Mouse (Mus musculus): ENCODE results near the gene March1. TPM values are rescaled to one million over a fixed set of nuclear protein-coding genes. Genes with fewer than 3 reads are reported as not detected.

March1 gene
- polyA plus RNA-seq (2014; fragmentation: Nextera tagmentation; extraction: Ambion mirVana) = 0.78 and 0.88 TPM in 2 replicates

DNA sequence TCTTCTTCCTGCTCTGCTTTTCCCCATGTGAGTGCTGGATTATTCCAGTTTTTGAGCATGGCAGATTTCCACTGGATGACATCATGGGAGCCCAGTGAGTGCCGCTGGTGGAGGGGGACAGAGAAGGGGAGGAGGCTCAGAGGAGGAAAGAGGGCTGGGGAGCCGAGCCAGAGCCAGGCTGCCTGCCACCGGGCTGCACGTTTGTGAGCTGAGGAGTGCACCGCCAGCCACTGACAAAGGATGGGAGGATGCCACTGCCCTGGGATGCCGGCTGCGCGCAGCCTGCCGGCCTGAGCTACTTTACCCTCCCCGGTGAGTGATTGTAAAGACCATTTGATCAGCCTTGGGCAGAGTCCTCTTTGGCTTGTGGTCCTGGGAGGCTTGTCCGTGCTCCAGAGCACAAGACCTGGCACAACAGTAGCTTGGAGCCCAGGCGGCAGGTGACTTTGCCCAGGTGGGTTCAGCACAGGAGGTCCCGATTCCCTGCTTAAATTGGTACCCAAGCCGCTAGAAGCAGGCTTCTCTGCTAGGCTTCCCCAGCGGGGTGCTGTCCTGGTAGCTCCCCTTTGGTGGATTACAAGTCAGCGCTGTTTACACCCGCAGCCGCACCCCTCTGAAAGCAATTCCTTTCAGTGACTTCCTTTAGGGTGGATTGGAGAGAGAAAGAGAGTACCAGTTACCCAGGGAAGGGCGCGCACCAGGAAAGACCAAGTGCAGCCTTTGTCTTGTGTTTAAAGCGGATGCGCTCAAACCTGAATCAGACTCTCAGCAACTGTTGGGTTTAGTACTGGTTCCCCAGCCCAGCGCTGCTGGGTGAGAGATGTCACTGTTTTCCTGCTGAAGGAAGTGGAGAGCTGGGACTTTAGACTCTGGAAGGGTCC is at the start of gene March1:
TSS of gene March1 (plus strand) at position 30 of the 881 bp plus-strand sequence.
- Histone ChIP-seq H3K4me3 (ENCODE audit: control insufficient read depth in 1 of 2, insufficient read depth in 1 of 2, low read depth in 1 of 2, low read length in 2 of 2) (peak within 1 kb of the TSS; percentile 22; a peak in 3 of 4 replicates), H3K4me1 (ENCODE audit: control insufficient read depth in 2 of 2, insufficient read depth in 2 of 2, low read length in 2 of 2) (no peaks in the 10 kb centered on the region), H3K27ac (replicated peaks in 1 of 2; ENCODE audit: control insufficient read depth in 1 of 2, insufficient read depth in 1 of 2, low read depth in 2 of 2, low read length in 2 of 2) (no peak within 1 kb of the TSS), H3K9ac (ENCODE audit: low read length) (no peak within 1 kb of the TSS), H3K27me3 (ENCODE audit: control insufficient read depth, insufficient read depth, low read length) (peaks cover 14% of the 10 kb centered on the region), H3K9me3 (ENCODE audit: control insufficient read depth, low read length) (no peaks in the 10 kb centered on the region), H3K36me3 (ENCODE audit: control insufficient read depth, insufficient read depth, low read length) (no peaks in the 10 kb centered on the region), H3K4me2 (ENCODE audit: low read length) (peak within 1 kb of the TSS; percentile 46)
- WGBS = 3% methylated on average over 23 of the region's 23 CpGs
- ATAC-seq (ENCODE audit: insufficient number of reproducible peaks, insufficient read depth, low FRiP score, low read depth) = no peak

DNA sequence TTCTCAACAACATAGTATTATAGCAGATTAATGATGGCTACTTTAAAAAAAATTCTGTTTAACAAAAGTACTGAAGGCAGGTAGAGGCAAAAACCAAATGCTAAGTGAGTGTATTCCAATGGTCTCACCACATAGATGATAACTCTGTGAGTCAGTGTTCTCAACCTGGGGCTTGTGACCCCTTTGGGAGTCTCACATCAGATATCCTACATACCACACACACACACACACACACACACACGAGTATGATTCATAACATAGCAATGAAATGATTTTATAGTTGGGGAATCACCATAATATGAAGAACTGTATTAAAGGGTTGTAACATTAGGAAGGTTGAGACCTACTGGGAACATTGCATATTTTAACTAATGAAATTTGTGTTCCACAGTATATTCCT is 30.8 kb upstream of the March1 start:
- Histone ChIP-seq H3K4me1 (ENCODE audit: control insufficient read depth in 2 of 2, insufficient read depth in 2 of 2, low read length in 2 of 2) (no peaks in the 10 kb centered on the region), H3K27ac (replicated peaks in 1 of 2; ENCODE audit: control insufficient read depth in 1 of 2, insufficient read depth in 1 of 2, low read depth in 2 of 2, low read length in 2 of 2) (no peak overlapping the region), H3K36me3 (ENCODE audit: control insufficient read depth, insufficient read depth, low read length) (no peaks in the 10 kb centered on the region), H3K27me3 (ENCODE audit: control insufficient read depth, insufficient read depth, low read length) (no peaks in the 10 kb centered on the region), H3K4me3 (ENCODE audit: control insufficient read depth in 1 of 2, insufficient read depth in 1 of 2, low read depth in 1 of 2, low read length in 2 of 2) (no peak overlapping the region), H3K4me2 (ENCODE audit: low read length) (no peak overlapping the region), H3K9me3 (ENCODE audit: control insufficient read depth, low read length) (no peaks in the 10 kb centered on the region), H3K9ac (ENCODE audit: low read length) (no peak overlapping the region)
- WGBS = 38% methylated on average over 1 of the region's 1 CpGs
- no peak for ATAC-seq (ENCODE audit: insufficient number of reproducible peaks, insufficient read depth, low FRiP score, low read depth)

DNA sequence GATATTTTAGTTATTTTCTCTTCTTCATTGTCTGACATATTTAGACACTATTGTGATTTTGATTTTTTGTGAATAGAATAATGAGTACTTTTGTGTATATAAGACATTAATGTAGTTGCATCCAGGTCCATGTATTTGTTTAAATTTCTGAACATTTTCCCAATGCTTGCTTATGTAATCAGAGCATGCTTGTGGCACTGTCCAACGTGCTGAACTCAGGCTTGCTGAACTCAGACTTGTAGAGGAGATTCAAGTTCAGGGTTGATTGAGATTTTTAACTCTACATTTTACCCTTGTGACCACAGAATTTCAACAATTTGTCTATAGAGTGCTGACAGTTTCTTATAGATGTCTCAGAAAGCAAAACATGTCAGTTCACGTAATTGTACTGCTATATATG is 14.5 kb upstream of the March1 start:
- Histone ChIP-seq H3K27me3 (ENCODE audit: control insufficient read depth, insufficient read depth, low read length) (no peaks in the 10 kb centered on the region), H3K9ac (ENCODE audit: low read length) (no peak overlapping the region), H3K27ac (replicated peaks in 1 of 2; ENCODE audit: control insufficient read depth in 1 of 2, insufficient read depth in 1 of 2, low read depth in 2 of 2, low read length in 2 of 2) (no peak overlapping the region), H3K4me1 (ENCODE audit: control insufficient read depth in 2 of 2, insufficient read depth in 2 of 2, low read length in 2 of 2) (no peaks in the 10 kb centered on the region), H3K4me3 (ENCODE audit: control insufficient read depth in 1 of 2, insufficient read depth in 1 of 2, low read depth in 1 of 2, low read length in 2 of 2) (no peak overlapping the region), H3K9me3 (ENCODE audit: control insufficient read depth, low read length) (no peaks in the 10 kb centered on the region), H3K36me3 (ENCODE audit: control insufficient read depth, insufficient read depth, low read length) (no peaks in the 10 kb centered on the region), H3K4me2 (ENCODE audit: low read length) (no peak overlapping the region)
- WGBS = 44% methylated on average over 2 of the region's 2 CpGs
- no peak for ATAC-seq (ENCODE audit: insufficient number of reproducible peaks, insufficient read depth, low FRiP score, low read depth)

DNA sequence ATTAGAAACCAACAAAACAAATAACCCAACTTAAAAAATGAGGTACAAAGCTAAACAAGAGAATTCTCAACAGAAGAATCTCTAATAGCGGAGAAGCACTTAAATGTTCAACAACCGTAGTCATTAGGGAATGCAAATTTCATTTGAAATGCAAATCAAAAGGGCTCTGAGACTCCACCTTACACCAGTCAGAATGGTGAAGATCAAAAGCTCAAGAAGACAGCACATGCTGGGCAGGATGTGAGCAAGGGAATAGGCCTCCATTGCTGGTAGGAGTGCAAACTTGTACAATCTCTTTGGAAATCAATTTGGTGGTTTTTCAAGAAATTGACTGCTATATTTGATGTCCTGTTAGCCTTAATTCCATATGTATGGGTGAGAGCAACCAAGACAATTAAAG is 8.2 kb upstream of the March1 start:
- 62% methylated on average over 2 of the region's 2 CpGs for WGBS

DNA sequence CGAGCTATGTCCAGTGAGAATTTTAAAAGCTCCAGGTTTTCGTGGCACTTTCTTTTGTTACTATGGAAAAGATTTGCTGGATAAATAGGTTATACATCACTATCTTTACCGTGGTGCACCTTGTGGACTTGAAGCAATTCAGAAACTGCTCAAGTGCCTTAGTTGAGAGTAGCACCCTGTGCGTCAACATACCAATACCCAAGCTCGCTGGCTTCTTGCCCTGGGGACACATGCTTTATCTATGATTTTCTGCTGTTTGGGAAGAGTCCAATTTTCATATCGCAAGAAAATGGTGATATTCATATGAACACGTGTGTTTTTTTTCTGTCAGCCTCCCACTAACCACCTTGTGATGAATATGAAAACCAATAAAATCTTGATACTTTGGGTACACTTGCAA is 1.3 kb downstream of the March1 start:
- Histone ChIP-seq H3K4me2 (ENCODE audit: low read length) (no peak overlapping the region), H3K36me3 (ENCODE audit: control insufficient read depth, insufficient read depth, low read length) (no peaks in the 10 kb centered on the region), H3K27me3 (ENCODE audit: control insufficient read depth, insufficient read depth, low read length) (peaks cover 14% of the 10 kb centered on the region), H3K9ac (ENCODE audit: low read length) (no peak overlapping the region), H3K4me3 (ENCODE audit: control insufficient read depth in 1 of 2, insufficient read depth in 1 of 2, low read depth in 1 of 2, low read length in 2 of 2) (no peak overlapping the region), H3K4me1 (ENCODE audit: control insufficient read depth in 2 of 2, insufficient read depth in 2 of 2, low read length in 2 of 2) (no peaks in the 10 kb centered on the region), H3K9me3 (ENCODE audit: control insufficient read depth, low read length) (no peaks in the 10 kb centered on the region), H3K27ac (replicated peaks in 1 of 2; ENCODE audit: control insufficient read depth in 1 of 2, insufficient read depth in 1 of 2, low read depth in 2 of 2, low read length in 2 of 2) (no peak overlapping the region)
- 43% methylated on average over 7 of the region's 7 CpGs for WGBS
- ATAC-seq (ENCODE audit: insufficient number of reproducible peaks, insufficient read depth, low FRiP score, low read depth) = no peak

More for the DNA sequence above, 8.2 kb upstream of the March1 start:
- Histone ChIP-seq H3K27me3 (ENCODE audit: control insufficient read depth, insufficient read depth, low read length) (no peaks in the 10 kb centered on the region), H3K36me3 (ENCODE audit: control insufficient read depth, insufficient read depth, low read length) (no peaks in the 10 kb centered on the region), H3K9me3 (ENCODE audit: control insufficient read depth, low read length) (no peaks in the 10 kb centered on the region), H3K4me2 (ENCODE audit: low read length) (no peak overlapping the region), H3K27ac (replicated peaks in 1 of 2; ENCODE audit: control insufficient read depth in 1 of 2, insufficient read depth in 1 of 2, low read depth in 2 of 2, low read length in 2 of 2) (no peak overlapping the region), H3K9ac (ENCODE audit: low read length) (no peak overlapping the region), H3K4me1 (ENCODE audit: control insufficient read depth in 2 of 2, insufficient read depth in 2 of 2, low read length in 2 of 2) (no peaks in the 10 kb centered on the region), H3K4me3 (ENCODE audit: control insufficient read depth in 1 of 2, insufficient read depth in 1 of 2, low read depth in 1 of 2, low read length in 2 of 2) (no peak overlapping the region)
- no peak for ATAC-seq (ENCODE audit: insufficient number of reproducible peaks, insufficient read depth, low FRiP score, low read depth)

DNA sequence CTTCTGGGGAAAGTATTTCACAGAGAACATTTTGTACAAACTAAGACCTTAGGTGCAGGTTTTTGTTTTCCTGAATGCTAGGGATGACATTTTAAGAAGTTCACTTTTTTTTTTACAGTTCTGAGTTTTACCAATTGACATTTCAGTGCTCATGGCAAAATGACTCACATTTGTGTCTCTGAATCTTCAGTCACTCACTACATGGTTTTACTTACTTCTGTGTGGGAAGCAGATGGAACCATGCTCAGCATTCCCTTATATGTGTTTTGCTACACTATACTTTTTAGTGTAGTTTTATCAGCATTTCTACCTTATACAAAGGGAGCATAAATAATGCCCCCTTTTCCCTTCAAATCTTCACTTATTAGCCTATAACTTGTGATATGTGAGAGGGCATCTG is 27.2 kb downstream of the March1 start:
- H3K4me2 ChIP-seq (ENCODE audit: low read length) = no peak overlapping the region
- H3K4me3 ChIP-seq (ENCODE audit: control insufficient read depth in 1 of 2, insufficient read depth in 1 of 2, low read depth in 1 of 2, low read length in 2 of 2) = no peak overlapping the region
- no peaks in the 10 kb centered on the region for H3K4me1 ChIP-seq (ENCODE audit: control insufficient read depth in 2 of 2, insufficient read depth in 2 of 2, low read length in 2 of 2)
- ATAC-seq (ENCODE audit: insufficient number of reproducible peaks, insufficient read depth, low FRiP score, low read depth) = no peak
- no peaks in the 10 kb centered on the region for H3K9me3 ChIP-seq (ENCODE audit: control insufficient read depth, low read length)
- H3K27ac ChIP-seq (replicated peaks in 1 of 2; ENCODE audit: control insufficient read depth in 1 of 2, insufficient read depth in 1 of 2, low read depth in 2 of 2, low read length in 2 of 2) = no peak overlapping the region
- no peaks in the 10 kb centered on the region for H3K36me3 ChIP-seq (ENCODE audit: control insufficient read depth, insufficient read depth, low read length)
- H3K27me3 ChIP-seq (ENCODE audit: control insufficient read depth, insufficient read depth, low read length) = no peaks in the 10 kb centered on the region
- no peak overlapping the region for H3K9ac ChIP-seq (ENCODE audit: low read length)

DNA sequence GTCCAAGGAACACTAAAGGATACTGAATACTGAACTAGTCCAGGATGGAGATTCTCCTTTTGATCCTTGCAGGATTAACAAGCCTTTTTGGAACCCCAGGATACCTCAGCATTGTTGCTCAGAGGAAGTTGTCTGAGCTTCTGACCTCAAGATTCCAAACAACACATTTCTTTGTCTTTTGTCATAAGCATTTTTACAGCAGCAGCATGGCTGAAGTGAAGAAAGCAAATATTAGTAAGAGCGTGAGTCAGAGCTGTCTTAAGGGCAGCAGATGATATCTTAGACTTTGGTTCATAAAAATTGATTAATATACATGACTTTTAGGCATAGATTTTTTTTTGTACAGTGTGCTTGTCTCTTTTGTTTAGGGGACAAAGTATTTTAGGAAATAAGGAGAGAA is 27.8 kb downstream of the March1 start:
- H3K4me1 ChIP-seq (ENCODE audit: control insufficient read depth in 2 of 2, insufficient read depth in 2 of 2, low read length in 2 of 2) = no peaks in the 10 kb centered on the region
- no peak overlapping the region for H3K4me3 ChIP-seq (ENCODE audit: control insufficient read depth in 1 of 2, insufficient read depth in 1 of 2, low read depth in 1 of 2, low read length in 2 of 2)
- no peak overlapping the region for H3K4me2 ChIP-seq (ENCODE audit: low read length)
- H3K27me3 ChIP-seq (ENCODE audit: control insufficient read depth, insufficient read depth, low read length) = no peaks in the 10 kb centered on the region
- H3K9me3 ChIP-seq (ENCODE audit: control insufficient read depth, low read length) = no peaks in the 10 kb centered on the region
- no peaks in the 10 kb centered on the region for H3K36me3 ChIP-seq (ENCODE audit: control insufficient read depth, insufficient read depth, low read length)
- no peak overlapping the region for H3K9ac ChIP-seq (ENCODE audit: low read length)
- H3K27ac ChIP-seq (replicated peaks in 1 of 2; ENCODE audit: control insufficient read depth in 1 of 2, insufficient read depth in 1 of 2, low read depth in 2 of 2, low read length in 2 of 2) = no peak overlapping the region
- no peak for ATAC-seq (ENCODE audit: insufficient number of reproducible peaks, insufficient read depth, low FRiP score, low read depth)
- 79% methylated on average over 1 of the region's 1 CpGs for WGBS

DNA sequence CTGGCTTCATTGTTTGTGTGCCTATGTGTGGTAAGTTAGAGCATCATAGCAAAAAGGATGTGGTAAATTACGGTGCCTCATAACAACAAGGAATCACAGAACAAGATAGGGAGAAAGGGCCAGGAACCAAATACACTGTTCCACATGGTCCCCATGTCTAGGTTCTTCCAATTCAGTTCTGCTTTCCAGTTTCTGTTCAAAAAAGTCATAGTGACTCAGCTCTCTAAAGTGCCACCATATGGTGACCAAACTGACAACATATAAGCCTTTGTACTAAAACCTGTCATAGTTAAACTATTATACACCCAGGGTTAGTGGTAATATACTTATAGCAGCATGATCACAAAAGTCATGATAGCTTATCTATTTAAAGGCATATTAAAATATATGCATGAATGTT is 28.2 kb downstream of the March1 start:
- no peak overlapping the region for H3K4me2 ChIP-seq (ENCODE audit: low read length)
- H3K9me3 ChIP-seq (ENCODE audit: control insufficient read depth, low read length) = no peaks in the 10 kb centered on the region
- ATAC-seq (ENCODE audit: insufficient number of reproducible peaks, insufficient read depth, low FRiP score, low read depth) = no peak
- H3K9ac ChIP-seq (ENCODE audit: low read length) = no peak overlapping the region
- 85% methylated on average over 1 of the region's 1 CpGs for WGBS
- no peaks in the 10 kb centered on the region for H3K4me1 ChIP-seq (ENCODE audit: control insufficient read depth in 2 of 2, insufficient read depth in 2 of 2, low read length in 2 of 2)
- H3K4me3 ChIP-seq (ENCODE audit: control insufficient read depth in 1 of 2, insufficient read depth in 1 of 2, low read depth in 1 of 2, low read length in 2 of 2) = no peak overlapping the region
- H3K36me3 ChIP-seq (ENCODE audit: control insufficient read depth, insufficient read depth, low read length) = no peaks in the 10 kb centered on the region
- H3K27me3 ChIP-seq (ENCODE audit: control insufficient read depth, insufficient read depth, low read length) = no peaks in the 10 kb centered on the region
- no peak overlapping the region for H3K27ac ChIP-seq (replicated peaks in 1 of 2; ENCODE audit: control insufficient read depth in 1 of 2, insufficient read depth in 1 of 2, low read depth in 2 of 2, low read length in 2 of 2)

All from heart, embryonic 14.5 days (tissue).